Mouse (Mus musculus) monocyte, adult 2 months (primary cell): ENCODE measurements at regions not wholly inside any gene's neighbourhood (a gene's known extent, or its start where the extent isn't known, plus 50 kb on each side); places are given as distances from the start of the nearest gene placed in this dataset.

Experiments
- DNase-seq, 2 experiments: peaks; one replicate each; pipeline ENCODE4 v3.0.0; 2022; ENCODE audit warnings: low spot score in 2 of 2, low read depth in 1 of 2

GRCm38 (mm10) chr1:51537765-51538360 lies 59.6 kb upstream of the Nabp1 start:
- no peak for DNase-seq

- DNase-seq: no peak
Observed at GRCm38 (mm10) chr1:51536076-51536475, 57.9 kb upstream of the Nabp1 start.

- DNase-seq: no peak
Observed at GRCm38 (mm10) chr1:51535414-51535813, 57.2 kb upstream of the Nabp1 start.

- DNase-seq: no peak
Observed at GRCm38 (mm10) chr1:51531360-51531759, 53.1 kb upstream of the Nabp1 start.

- DNase-seq: no peak
Observed at GRCm38 (mm10) chr1:51530191-51530926, 52.1 kb upstream of the Nabp1 start.

- DNase-seq: no peak
Observed at GRCm38 (mm10) chr1:51529653-51530052, 51.4 kb upstream of the Nabp1 start.

- no peak for DNase-seq
Observed at GRCm38 (mm10) chr1:51528671-51529070, 50.4 kb upstream of the Nabp1 start.
